Comparison of ENCODE assay signal across 10 mouse cellular contexts in genomic region chr7:137060488-137060887, GRCm38 (mm10).
DNase-seq lines count a peak whose midpoint lies in the region; ATAC-seq and TF ChIP-seq lines count a peak whose summit lies in the region.
"Had no signal": no experiment of that assay in that cellular context is flagged by ENCODE, and none has a peak within 500 bp of the region (broad histone marks: within the 10 kb centered on the region; RNA-seq: fewer than 3 reads in every experiment).

No protein-coding gene starts in this region.

- no peak for ATAC-seq in lung, embryonic 14.5 days (ENCODE audit: insufficient read depth)
- no peak for ATAC-seq in megakaryocyte progenitor cell, adult 5-6 weeks (replicated peaks; ENCODE audit: poor library complexity)
- ATAC-seq: inflammation-experienced regulatory T-cells, adult 6 months had no signal

- no peak for TF ChIP-seq POLR2A in heart, adult 2 months (IDR thresholded peaks at IDR 0.05; ENCODE audit: insufficient read depth, low read depth, low read length)
- TF ChIP-seq POLR2A in ES-Bruce4 (IDR thresholded peaks at IDR 0.05; ENCODE audit: insufficient read depth, low read length): no peak

- H3K27ac ChIP-seq in heart, adult 2 months: no peak overlapping the region
- no peak overlapping the region for H3K27ac ChIP-seq in lung, embryonic 14.5 days (ENCODE audit: low read depth)
- H3K27ac ChIP-seq in ES-Bruce4 (ENCODE audit: insufficient read depth, low read length): no peak overlapping the region

- H3K9ac ChIP-seq in heart, adult 2 months (ENCODE audit: low read depth, low read length): no peak overlapping the region
- no peak overlapping the region for H3K9ac ChIP-seq in lung, embryonic 14.5 days
- H3K9ac ChIP-seq in ES-Bruce4 (ENCODE audit: low read depth, poor library complexity, severe bottlenecking): no peak overlapping the region

- no peaks in the 10 kb centered on the region for H3K79me2 ChIP-seq in heart, adult 2 months (replicated peaks; ENCODE audit: control insufficient read depth, insufficient read depth, low read length)

- no peaks in the 10 kb centered on the region for H3K36me3 ChIP-seq in heart, adult 2 months (ENCODE audit: control insufficient read depth, insufficient read depth, low read length)
- no peaks in the 10 kb centered on the region for H3K36me3 ChIP-seq in lung, embryonic 14.5 days (ENCODE audit: insufficient read depth)
- H3K36me3 ChIP-seq in ES-Bruce4 (ENCODE audit: control insufficient read depth, insufficient read depth, low read length, poor library complexity, severe bottlenecking): no peaks in the 10 kb centered on the region

- H3K4me1 ChIP-seq in heart, adult 2 months (ENCODE audit: control insufficient read depth, insufficient read depth, low read length): peaks cover 3% of the 10 kb centered on the region; the same call in 1 of the 2 replicates
- H3K4me1 ChIP-seq in lung, embryonic 14.5 days (ENCODE audit: insufficient read depth): no peaks in the 10 kb centered on the region
- H3K4me1 ChIP-seq in ES-Bruce4 (ENCODE audit: control insufficient read depth, insufficient read depth, low read length): no peaks in the 10 kb centered on the region

- no peak overlapping the region for H3K4me3 ChIP-seq in heart, adult 2 months
- H3K4me3 ChIP-seq in lung, embryonic 14.5 days (ENCODE audit: low read depth, low read length): no peak overlapping the region
- no peak overlapping the region for H3K4me3 ChIP-seq in ES-Bruce4 (ENCODE audit: low read depth, low read length)

- TF ChIP-seq EP300 in heart, adult 2 months (IDR thresholded peaks at IDR 0.05; ENCODE audit: insufficient read depth, low read depth, low read length): no peak
- no peak for TF ChIP-seq EP300 in ES-Bruce4 (IDR thresholded peaks at IDR 0.05; ENCODE audit: insufficient read depth, low read depth, low read length)

- no peaks in the 10 kb centered on the region for H3K27me3 ChIP-seq in heart, adult 2 months (ENCODE audit: control insufficient read depth, insufficient read depth, low read length)
- no peaks in the 10 kb centered on the region for H3K27me3 ChIP-seq in lung, embryonic 14.5 days (ENCODE audit: insufficient read depth, low read length)
- no peaks in the 10 kb centered on the region for H3K27me3 ChIP-seq in ES-Bruce4 (ENCODE audit: control insufficient read depth, insufficient read depth, low read length, poor library complexity, severe bottlenecking)

- 51% methylated on average over 3 of the region's 3 CpGs for WGBS in heart, adult 2 months
- WGBS in lung, embryonic 14.5 days: 34% methylated on average over 3 of the region's 3 CpGs

- H3K4me2 ChIP-seq in lung, embryonic 14.5 days: no peak overlapping the region

- peak; percentile 51 for TF ChIP-seq CTCF in heart, adult 2 months (IDR thresholded peaks at IDR 0.05)
- peak; percentile 53 for TF ChIP-seq CTCF in lung, embryonic 14.5 days (IDR thresholded peaks at IDR 0.05; ENCODE audit: low read depth)
- TF ChIP-seq CTCF in ES-Bruce4 (IDR thresholded peaks at IDR 0.05; ENCODE audit: low read depth, low read length): peak; percentile 53

- intact Hi-C loops in heart, adult 2 months (cut with DNase I): no loop called here

- no peak for DNase-seq in heart, adult 2 months
- DNase-seq in heart, adult 8-10 months (ENCODE audit: low spot score): no peak
- peak; percentile 39 for DNase-seq in lung, embryonic 14.5 days
- DNase-seq in lung, adult 18-20 months: no peak
- peak; percentile 3 for DNase-seq in c-Kit-positive CD71-positive TER-119-negative erythroid progenitor cells, embryonic 14.5 days (ENCODE audit: low read depth)
- no peak for DNase-seq in cerebellum, adult 8-10 months
- DNase-seq: cerebellum, adult 9-11 months had no signal

- no peaks in the 10 kb centered on the region for H3K9me3 ChIP-seq in lung, embryonic 14.5 days (ENCODE audit: low read depth, low read length)
- no peaks in the 10 kb centered on the region for H3K9me3 ChIP-seq in ES-Bruce4 (replicated peaks; ENCODE audit: control insufficient read depth, insufficient read depth, low read length, poor library complexity, severe bottlenecking)

Comparison
In these comparisons a context has a peak if more than half of its experiments do, and no peak if none do; other contexts are left out.
1. DNase-seq: peak in lung, embryonic 14.5 days (single experiment) and c-Kit-positive CD71-positive TER-119-negative erythroid progenitor cells, embryonic 14.5 days (single experiment); none in heart, adult 2 months (0 of 2), heart, adult 8-10 months (single experiment), lung, adult 18-20 months (0 of 2) and cerebellum, adult 8-10 months (single experiment).
2. Peak in every context shown above with its lines, with median percentiles within 50 percentile points of each other: CTCF ChIP-seq.